Mouse (Mus musculus) brain, embryonic 14.5 days (tissue): ENCODE measurements around the gene Rtkn2.

Experiments used
- CTCF ChIP-seq: fragments of 200-500 bp; IDR thresholded peaks from 2 replicates; pipeline ENCODE4 v1.5.1; 2012; ENCODE audit warnings: inconsistent platforms, mild to moderate bottlenecking, moderate library complexity, borderline replicate concordance; ENCODE audit not compliant: insufficient read depth, insufficient read length; ENCODE audit errors: extremely low read depth
- POLR2A ChIP-seq: fragments of 200-500 bp; IDR thresholded peaks from 2 replicates; pipeline ENCODE4 v1.6.1; 2012; ENCODE audit warnings: mild to moderate bottlenecking, inconsistent platforms, borderline replicate concordance; ENCODE audit not compliant: poor library complexity, insufficient read depth, insufficient read length, severe bottlenecking; ENCODE audit errors: extremely low read depth

GRCm38 (mm10) chr10:68093496-68093895, 114.1 kb downstream of the Rtkn2 start:
- TF ChIP-seq CTCF (no peak), POLR2A (no peak)
